Mouse (Mus musculus): ENCODE measurements around the gene Depdc1a.
A peak's percentile ranks its signal among the peaks of the same experiment; 100 is the strongest.
"Not testable (repeated sequence)": the region's sequence is repeated elsewhere in the genome, so short reads cannot be mapped to it uniquely, and the experiment has no call there.

Depdc1a gene

DNA sequence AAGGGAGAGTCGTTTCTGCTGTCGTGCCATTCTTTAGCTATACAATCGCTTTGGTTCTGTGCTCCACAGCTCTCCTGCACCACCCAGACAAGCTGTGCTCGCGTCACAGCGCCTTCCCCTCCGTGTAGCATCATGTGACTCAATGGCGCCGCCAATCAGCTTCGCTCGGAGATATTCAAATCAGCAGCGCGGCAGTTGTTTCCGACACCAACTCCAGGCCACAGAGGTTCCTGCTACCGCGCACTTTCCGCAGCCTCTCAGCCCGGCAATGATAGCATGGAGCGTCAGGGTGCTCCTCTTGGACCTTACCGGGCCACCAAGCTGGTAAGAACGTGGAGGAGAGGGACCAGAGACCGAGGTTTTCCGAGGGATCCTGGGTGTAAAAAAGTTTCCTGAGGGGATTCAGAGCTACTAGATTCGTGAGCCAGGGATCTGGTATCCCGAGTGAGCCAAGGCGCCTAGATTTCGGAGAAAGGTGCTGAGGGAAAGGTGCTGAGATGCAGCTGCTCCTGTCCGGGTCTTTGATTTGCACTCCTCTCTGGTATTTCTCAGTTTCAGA, at the start of gene Depdc1a:
Depdc1a (plus strand) TSS at position 191 of the 559 bp plus-strand sequence.
- peak; percentile 94 for DNase-seq

DNA sequence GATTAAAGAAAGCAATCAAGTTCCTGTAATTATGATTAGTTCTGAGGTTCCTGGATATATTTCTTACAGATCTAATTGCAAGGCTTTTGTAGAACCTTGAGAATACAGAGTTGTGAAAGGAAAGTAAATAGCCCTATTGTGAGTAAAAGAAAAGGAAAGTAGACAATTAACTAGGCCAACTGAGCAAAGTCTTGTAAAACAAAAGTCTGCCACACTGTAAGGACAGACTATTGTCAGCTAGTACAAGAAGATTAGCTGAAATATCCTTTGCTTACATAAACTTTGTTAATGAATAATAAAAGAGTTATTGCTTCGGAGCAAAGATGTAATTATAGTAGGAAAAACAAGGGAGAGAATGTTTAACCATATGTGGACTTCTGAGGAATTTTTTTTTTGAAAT, 25.2 kb upstream of the Depdc1a start:
- no peak for DNase-seq

DNA sequence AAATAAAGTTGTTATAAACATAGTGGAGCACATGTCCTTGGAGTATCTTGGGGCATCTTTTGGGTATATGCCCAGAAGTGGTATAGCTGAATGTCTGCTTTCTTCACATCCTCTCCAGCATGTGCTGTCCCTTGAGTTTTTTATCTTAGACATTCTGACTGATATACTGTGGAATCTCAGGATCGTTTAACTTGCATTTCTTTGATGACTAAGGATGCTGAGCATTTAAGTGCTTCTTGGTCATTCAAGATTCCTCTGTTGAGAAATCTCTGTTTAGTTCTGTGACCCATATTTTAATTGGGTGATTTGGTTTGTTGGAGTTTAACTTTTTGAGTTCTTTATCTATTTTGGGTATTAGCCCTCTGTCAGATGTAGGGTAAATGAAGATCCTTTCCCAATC, 19.8 kb upstream of the Depdc1a start:
- no peak for DNase-seq

DNA sequence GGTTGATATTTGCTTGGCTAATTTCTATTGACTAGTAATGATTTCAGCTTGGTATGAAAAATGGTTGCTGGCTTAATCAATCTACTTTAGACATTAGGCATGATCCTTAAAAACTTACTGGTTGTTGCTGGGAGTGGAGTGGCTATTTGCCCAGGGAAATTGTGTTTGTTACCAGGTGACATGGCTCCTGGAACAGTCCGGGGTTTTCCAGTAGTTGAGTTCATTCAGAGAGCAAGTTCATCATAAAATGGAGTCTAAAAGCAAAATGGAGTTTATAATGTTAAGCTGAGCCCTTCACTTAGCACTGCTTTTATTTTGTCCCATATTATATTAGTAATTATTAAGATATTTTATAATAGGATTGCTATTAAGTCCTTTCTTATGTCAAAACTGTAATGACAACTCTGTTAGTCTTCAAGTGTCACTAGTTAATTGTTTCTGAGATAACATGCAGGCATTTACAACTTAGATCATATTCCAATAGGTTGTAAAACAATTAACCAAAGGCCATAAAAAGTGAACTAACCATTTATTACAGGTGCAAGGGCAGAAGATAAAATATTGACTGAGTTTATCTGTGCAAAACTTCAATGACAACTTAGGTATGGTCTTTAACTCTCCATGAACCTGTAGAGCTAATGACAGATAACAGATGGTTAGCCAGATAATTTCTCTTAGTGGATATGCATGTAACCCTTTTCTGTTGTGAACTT, 17.8 kb upstream of the Depdc1a start:
- DNase-seq, result no peak

DNA sequence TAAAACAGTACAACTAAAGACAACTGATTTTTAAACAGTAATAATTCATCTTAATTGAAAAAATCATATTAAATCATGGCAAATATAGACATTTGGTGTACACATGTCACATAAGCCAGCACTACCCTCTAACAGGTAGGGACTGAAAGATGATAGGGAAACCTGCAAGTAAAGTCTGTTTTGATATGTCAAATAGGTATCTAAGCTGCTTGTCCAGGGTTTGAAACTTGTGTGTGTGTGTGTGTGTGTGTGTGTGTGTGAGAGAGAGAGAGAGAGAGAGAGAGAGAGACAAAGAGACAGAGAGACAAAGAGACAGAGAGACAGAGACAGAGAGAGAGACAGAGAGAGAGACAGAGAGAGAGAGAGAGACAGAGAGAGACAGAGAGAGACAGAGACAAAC, 524 bp upstream of the Depdc1a start:
- DNase-seq, result not testable (repeated sequence)

DNA sequence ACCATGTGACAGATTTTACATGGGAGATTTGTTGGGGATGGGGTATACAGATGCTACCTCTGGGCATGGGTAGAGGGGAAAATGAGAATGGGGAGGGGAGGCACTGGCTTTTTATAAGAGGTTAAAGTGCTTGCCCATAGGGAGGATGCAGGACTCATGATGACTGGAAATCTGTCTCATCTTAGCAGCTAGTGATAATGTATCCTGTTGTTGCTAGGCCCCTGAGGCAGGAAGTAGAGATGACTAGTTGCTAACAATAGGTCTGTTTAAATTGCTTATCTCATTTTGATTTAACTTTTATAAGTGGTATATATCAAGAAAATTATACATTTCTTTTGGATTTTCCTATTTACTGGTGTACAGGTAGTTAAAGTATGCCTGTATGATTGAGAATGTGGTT, 13.7 kb downstream of the Depdc1a start:
- DNase-seq, result no peak

DNA sequence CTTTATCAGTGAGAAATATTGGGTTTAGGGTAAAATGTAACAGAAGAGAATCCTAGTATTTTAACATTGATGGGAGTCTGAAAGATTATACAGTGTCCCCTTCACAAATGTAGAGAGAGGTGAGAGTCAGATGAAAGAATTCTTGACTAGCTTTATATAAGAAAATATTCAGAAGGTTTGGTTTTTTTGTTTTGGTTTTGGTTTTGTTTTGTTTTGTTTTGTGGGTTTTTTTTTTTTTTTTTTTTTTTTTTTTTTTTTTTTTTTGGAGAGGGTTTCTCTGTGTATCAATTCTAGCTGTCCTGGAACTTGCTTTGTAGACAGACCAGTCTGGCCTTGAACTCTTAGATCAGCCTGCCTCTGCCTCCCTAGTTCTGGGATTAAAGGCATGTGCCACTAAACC, 33.3 kb downstream of the Depdc1a start:
- DNase-seq, result no peak

DNA sequence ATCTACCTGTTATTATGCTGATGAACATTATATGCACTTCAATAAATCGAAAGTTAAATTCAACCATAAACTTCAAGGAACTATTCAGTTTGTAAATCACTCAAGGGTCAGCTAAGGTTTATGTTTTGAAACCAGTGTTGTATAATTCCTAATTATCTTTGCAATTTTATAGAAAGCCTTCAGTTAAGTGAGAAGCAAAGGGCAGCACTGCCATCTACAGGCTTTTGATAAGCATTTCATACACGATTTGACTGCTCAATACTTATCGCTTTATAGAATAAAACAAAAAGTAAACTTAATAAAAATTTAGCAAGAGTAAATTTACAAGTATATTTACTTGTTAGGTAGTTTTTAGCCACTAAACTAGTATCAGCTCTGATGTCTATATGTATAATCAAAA, 53.1 kb downstream of the Depdc1a start:
- DNase-seq, result peak; percentile 36

DNA sequence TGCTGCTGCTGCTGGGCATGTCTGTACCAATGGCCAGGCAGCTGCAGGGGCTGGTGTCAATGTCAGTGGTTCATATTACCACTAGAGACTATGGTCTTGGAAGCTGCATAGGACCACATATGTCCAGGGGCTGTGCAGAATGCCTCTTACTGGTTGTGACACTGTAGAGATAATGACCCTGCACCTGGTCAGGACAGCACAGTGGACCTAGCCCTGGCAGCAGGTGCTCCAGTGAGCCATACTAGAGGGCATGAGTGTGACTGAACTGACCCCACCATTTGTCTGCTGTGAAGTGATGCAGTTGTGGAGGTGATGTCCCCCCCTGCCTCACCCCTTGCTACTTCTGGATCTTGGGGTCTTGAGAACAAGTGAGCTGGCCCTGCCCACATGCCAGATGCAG, 55.0 kb downstream of the Depdc1a start:
- no peak for DNase-seq
